7 mouse cellular contexts compared by ENCODE assay signal in the genomic region with DNA sequence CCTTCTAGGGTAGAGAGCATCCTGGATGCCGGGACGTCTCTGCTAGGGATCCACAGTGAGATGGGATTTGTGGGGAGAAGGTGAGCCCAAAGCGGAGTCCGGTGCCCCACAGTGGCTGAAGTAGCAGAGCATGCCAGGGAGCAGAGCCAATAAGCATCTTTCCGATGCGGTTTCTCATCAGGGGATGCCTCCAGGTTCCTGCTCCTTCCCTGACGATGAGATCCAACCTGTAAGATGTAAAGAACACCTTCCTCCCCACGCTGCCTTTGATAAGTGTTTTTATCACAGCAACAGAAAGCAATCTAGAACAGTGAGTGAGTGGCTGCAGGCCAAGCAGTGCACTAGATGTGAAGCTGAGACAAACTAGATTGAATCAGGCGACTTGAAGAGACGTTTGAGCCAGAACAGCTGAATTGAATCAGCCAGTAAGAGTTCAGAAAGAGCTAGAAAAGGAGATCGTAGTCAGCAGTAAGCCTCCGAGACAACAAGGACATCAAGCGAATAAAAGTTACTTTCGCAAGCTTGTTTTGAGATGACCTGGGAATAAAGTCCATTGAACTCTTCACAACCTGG. TPM values are rescaled to one million over a fixed set of nuclear protein-coding genes. Genes with fewer than 3 reads are reported as not detected.
DNase-seq lines count a peak whose midpoint lies in the region; ATAC-seq and TF ChIP-seq lines count a peak whose summit lies in the region.

No protein-coding gene starts in this region.

- H3K4me3 ChIP-seq in intestine, postnatal 0 days (ENCODE audit: low read depth, low read length): peak overlapping the region; percentile 64
- H3K4me3 ChIP-seq in midbrain, embryonic 12.5 days: peak overlapping the region; percentile 92

- peak; percentile 13; the same call in 1 of the 2 replicates for ATAC-seq in erythroid progenitor cell, adult 5-6 weeks (replicated peaks; ENCODE audit: low FRiP score, poor library complexity, severe bottlenecking)
- ATAC-seq in intestine, postnatal 0 days: peak; percentile 6; the same call in 1 of the 2 replicates
- no peak for ATAC-seq in midbrain, embryonic 12.5 days (ENCODE audit: low FRiP score, low read depth)

- intact Hi-C loops in left cerebral cortex, postnatal 25 days (cut with DNase I): loop anchor here (5.0 kb wide), 4 partner anchors 66 to 361 kb away; partner anchors contain the start of genes Gm49325, Pttg1ip, Sumo3 and Ube2g2

- H3K9me3 ChIP-seq in intestine, postnatal 0 days (ENCODE audit: control insufficient read depth): no peaks in the 10 kb centered on the region
- no peaks in the 10 kb centered on the region for H3K9me3 ChIP-seq in midbrain, embryonic 12.5 days

- H3K9ac ChIP-seq in intestine, postnatal 0 days (ENCODE audit: low read depth, low read length): peak overlapping the region; percentile 74; the same call in 1 of the 2 replicates
- peak overlapping the region; percentile 93 for H3K9ac ChIP-seq in midbrain, embryonic 12.5 days (replicated peaks)

- H3K4me1 ChIP-seq in intestine, postnatal 0 days (replicated peaks; ENCODE audit: control insufficient read depth, insufficient read depth, low read length): 0 out of 2 replicates have a peak, but pooled peaks cover 6% of the 10 kb centered on the region
- H3K4me1 ChIP-seq in midbrain, embryonic 12.5 days: peaks cover 20% of the 10 kb centered on the region

- DNase-seq in 3134 (ENCODE audit: extremely low read depth, insufficient read length, low spot score) (peak; percentile 30), 416B (ENCODE audit: low read depth) (peak; percentile 32)
- DNase-seq in left cerebral cortex, postnatal 25 days (ENCODE audit: low spot score in 2 of 2): no peak
- DNase-seq in testis, postnatal 10 days (ENCODE audit: low spot score): no peak

- peaks cover 19% of the 10 kb centered on the region for H3K36me3 ChIP-seq in intestine, postnatal 0 days (ENCODE audit: control insufficient read depth, insufficient read depth)
- H3K36me3 ChIP-seq in midbrain, embryonic 12.5 days: peaks cover 26% of the 10 kb centered on the region

- no peaks in the 10 kb centered on the region for H3K27me3 ChIP-seq in intestine, postnatal 0 days (replicated peaks; ENCODE audit: control insufficient read depth, insufficient read depth, low read length)
- no peaks in the 10 kb centered on the region for H3K27me3 ChIP-seq in midbrain, embryonic 12.5 days

- peak; percentile 34; the same call in 1 of the 2 replicates for TF ChIP-seq CTCF in intestine, postnatal 0 days (IDR thresholded peaks at IDR 0.05; ENCODE audit: low read depth)

- peak overlapping the region; percentile 87 for H3K4me2 ChIP-seq in intestine, postnatal 0 days (replicated peaks; ENCODE audit: low read depth)
- H3K4me2 ChIP-seq in midbrain, embryonic 12.5 days (replicated peaks): peak overlapping the region; percentile 96

- 23% methylated on average over 14 of the region's 14 CpGs for WGBS in intestine, postnatal 0 days
- WGBS in midbrain, embryonic 12.5 days: 47% methylated on average over 14 of the region's 14 CpGs

- peak overlapping the region; percentile 82 for H3K27ac ChIP-seq in intestine, postnatal 0 days (ENCODE audit: low read depth, low read length)
- H3K27ac ChIP-seq in midbrain, embryonic 12.5 days (replicated peaks): peak overlapping the region; percentile 67

RNA-seq across cellular contexts. Expression of gene Fam207a, which starts 0.9 kb away (rescaled TPM):
- total RNA-seq in erythroid progenitor cell, adult 5-6 weeks (2015; ENCODE audit: low replicate concordance): 2.2 and 5.9 TPM in 2 replicates
- 13.2 and 16.2 TPM in 2 replicates for total RNA-seq in erythroid progenitor cell, adult 5-6 weeks (2017; ENCODE audit: low replicate concordance)
- 37.9 and 38.2 TPM in 2 replicates for polyA plus RNA-seq in intestine, postnatal 0 days (2015; fragmentation: Nextera tagmentation; extraction: Ambion mirVana)
- 46.4 and 46.5 TPM in 2 replicates for polyA plus RNA-seq in midbrain, embryonic 12.5 days (2016; fragmentation: Nextera tagmentation; extraction: Ambion mirVana)
- total RNA-seq in left cerebral cortex, postnatal 25 days (2021): 10 to 100 TPM; 34.2 to 36.0 TPM

RNA-seq across cellular contexts. Expression of gene Itgb2, which starts 13.6 kb away (rescaled TPM):
- total RNA-seq in erythroid progenitor cell, adult 5-6 weeks (2015; ENCODE audit: low replicate concordance): 36.4 and 37.3 TPM in 2 replicates
- 20.9 and 29.3 TPM in 2 replicates for total RNA-seq in erythroid progenitor cell, adult 5-6 weeks (2017; ENCODE audit: low replicate concordance)
- polyA plus RNA-seq in intestine, postnatal 0 days (2015; fragmentation: Nextera tagmentation; extraction: Ambion mirVana): 1.7 and 2.1 TPM in 2 replicates
- 0.81 and 0.98 TPM in 2 replicates for polyA plus RNA-seq in midbrain, embryonic 12.5 days (2016; fragmentation: Nextera tagmentation; extraction: Ambion mirVana)
- 1 to 10 TPM; 2.9 to 3.6 TPM for total RNA-seq in left cerebral cortex, postnatal 25 days (2021)

Comparison
In these comparisons a context has a peak if more than half of its experiments do, and no peak if none do; other contexts are left out.
1. DNase-seq: peak in 3134 (single experiment) and 416B (single experiment); none in left cerebral cortex, postnatal 25 days (0 of 2) and testis, postnatal 10 days (single experiment).
2. RNA of gene Itgb2, which starts 13.6 kb away (total RNA-seq): 20.9 to 37.3 TPM in erythroid progenitor cell, adult 5-6 weeks; 2.9 to 3.6 TPM in left cerebral cortex, postnatal 25 days; every median in the first group is over 4 times any median in the second.